Mouse (Mus musculus) MEL (cell line): Measurements from ENCODE around the gene Dkk3. TPM values are rescaled to one million over a fixed set of nuclear protein-coding genes. Genes with fewer than 3 reads are reported as not detected.

ENCODE experiments used
- DNase-seq: peaks from one replicate; pipeline ENCODE4 v3.0.0; 2011; ENCODE audit warnings: low read depth, low spot score
- H3K27ac ChIP-seq: 2 replicates; pipeline ENCODE4 v1.5.1; 2012; ENCODE audit warnings: low read depth, mild to moderate bottlenecking, control low read depth, low read length, moderate library complexity; ENCODE audit not compliant: control insufficient read depth
- H3K27me3 ChIP-seq, 2 experiments: fragments of 150-350 bp in 1 of 2; sonication (generic) in 1 of 2; 2 replicates each; pipeline ENCODE4 v1.6.1; 2012; ENCODE audit warnings: low read length in 2 of 2, mild to moderate bottlenecking in 2 of 2, improper control_type of control experiment in 1 of 2, moderate library complexity in 1 of 2; ENCODE audit not compliant: insufficient read depth in 2 of 2, control insufficient read depth in 1 of 2
- H3K36me3 ChIP-seq, 2 experiments: 2 replicates each; pipeline ENCODE4 v1.6.1; 2012 to 2014; ENCODE audit warnings: low read length in 2 of 2, improper control_type of control experiment in 1 of 2, inconsistent platforms in 1 of 2, mild to moderate bottlenecking in 1 of 2; ENCODE audit not compliant: insufficient read depth in 2 of 2, control insufficient read depth in 1 of 2
- H3K4me1 ChIP-seq, 2 experiments: fragments of 150-350 bp in 1 of 2; sonication (generic) in 1 of 2; 2 replicates each; pipeline ENCODE4 v1.6.1; 2012; ENCODE audit warnings: low read length in 2 of 2, improper control_type of control experiment in 1 of 2, mild to moderate bottlenecking in 1 of 2; ENCODE audit not compliant: insufficient read depth in 2 of 2, control insufficient read depth in 1 of 2
- H3K4me3 ChIP-seq, 2 experiments: fragments of 150-350 bp in 1 of 2; sonication (generic) in 1 of 2; 2 replicates each; pipeline ENCODE4 v1.5.1; 2012; ENCODE audit warnings: low read depth in 2 of 2, low read length in 2 of 2, mild to moderate bottlenecking in 2 of 2, moderate library complexity in 2 of 2, control low read depth in 1 of 2, improper control_type of control experiment in 1 of 2; ENCODE audit not compliant: control insufficient read depth in 1 of 2, insufficient read depth in 1 of 2
- H3K79me2 ChIP-seq: 2 replicates; pipeline ENCODE4 v1.6.1; 2012; ENCODE audit warnings: mild to moderate bottlenecking, low read length, moderate library complexity; ENCODE audit not compliant: control insufficient read depth, poor library complexity, insufficient read depth
- H3K9ac ChIP-seq: 2 replicates; pipeline ENCODE4 v1.6.1; 2012; ENCODE audit warnings: low read depth, mild to moderate bottlenecking, control low read depth, low read length, moderate library complexity; ENCODE audit not compliant: control insufficient read depth, poor library complexity, severe bottlenecking
- H3K9me3 ChIP-seq: fragments of 150-350 bp; sonication (generic); replicated peaks from 2 replicates; pipeline ENCODE4 v1.6.1; 2012; ENCODE audit warnings: mild to moderate bottlenecking, low read length, improper control_type of control experiment, moderate library complexity; ENCODE audit not compliant: insufficient read depth
- BHLHE40 ChIP-seq: IDR thresholded peaks from 2 replicates; pipeline ENCODE4 v1.6.1; 2012; ENCODE audit warnings: low read depth, mild to moderate bottlenecking, inconsistent platforms, low read length, improper control_type of control experiment, borderline replicate concordance
- EP300 ChIP-seq, 2 experiments: IDR thresholded peaks; 2 replicates each; pipeline ENCODE4 v1.6.1; 2011; ENCODE audit warnings: improper control_type of control experiment in 2 of 2, low read length in 2 of 2, low read depth in 1 of 2, mild to moderate bottlenecking in 1 of 2
- GABPA ChIP-seq: IDR thresholded peaks from 2 replicates; pipeline ENCODE4 v1.6.1; 2012; ENCODE audit warnings: low read depth, mild to moderate bottlenecking, inconsistent platforms, low read length, improper control_type of control experiment, moderate library complexity
- GATA1 ChIP-seq: IDR thresholded peaks from 2 replicates; pipeline ENCODE4 v1.6.1; 2011; ENCODE audit warnings: low read depth, low read length, improper control_type of control experiment
- HCFC1 ChIP-seq: IDR thresholded peaks from 2 replicates; pipeline ENCODE4 v1.6.1; 2012; ENCODE audit warnings: low read depth, mild to moderate bottlenecking, inconsistent platforms, low read length, improper control_type of control experiment, moderate library complexity
- JUND ChIP-seq: IDR thresholded peaks from 2 replicates; pipeline ENCODE4 v1.6.1; 2011; ENCODE audit warnings: low read depth, mild to moderate bottlenecking, improper control_type of control experiment, low read length
- KAT2A ChIP-seq: conservative IDR thresholded peaks from 2 replicates; pipeline ENCODE4 v1.6.1; 2012; ENCODE audit warnings: low read depth, low read length, improper control_type of control experiment, inconsistent platforms
- MAZ ChIP-seq: IDR thresholded peaks from 2 replicates; pipeline ENCODE4 v1.6.1; 2012; ENCODE audit warnings: low read depth, mild to moderate bottlenecking, inconsistent platforms, low read length, improper control_type of control experiment
- NELFE ChIP-seq: IDR thresholded peaks from 2 replicates; pipeline ENCODE4 v1.6.1; 2011; ENCODE audit warnings: low read depth, low read length, improper control_type of control experiment
- NRF1 ChIP-seq: IDR thresholded peaks from 2 replicates; pipeline ENCODE4 v1.6.1; 2014; ENCODE audit warnings: low read depth, mild to moderate bottlenecking, inconsistent platforms, low read length, improper control_type of control experiment, moderate library complexity; ENCODE audit not compliant: poor library complexity, insufficient read depth, severe bottlenecking
- POLR2AphosphoS2 ChIP-seq: IDR thresholded peaks from 2 replicates; pipeline ENCODE4 v1.6.1; 2011; ENCODE audit warnings: low read length, improper control_type of control experiment
- POLR2AphosphoS5 ChIP-seq: IDR thresholded peaks from 2 replicates; pipeline ENCODE4 v1.6.1; 2012; ENCODE audit warnings: low read depth, borderline replicate concordance, mild to moderate bottlenecking, inconsistent platforms, low read length, moderate library complexity, mixed read lengths
- RAD21 ChIP-seq: IDR thresholded peaks from 2 replicates; pipeline ENCODE4 v1.6.1; 2011; ENCODE audit warnings: mild to moderate bottlenecking, low read depth, low read length, improper control_type of control experiment
- USF2 ChIP-seq, 2 experiments: IDR thresholded peaks; 2 replicates each; pipeline ENCODE4 v1.6.1; 2011 to 2012; ENCODE audit warnings: improper control_type of control experiment in 2 of 2, low read length in 2 of 2, borderline replicate concordance in 1 of 2, inconsistent platforms in 1 of 2, low read depth in 1 of 2, mild to moderate bottlenecking in 1 of 2; ENCODE audit not compliant: insufficient read depth in 1 of 2
- ZC3H11A ChIP-seq: IDR thresholded peaks from 2 replicates; pipeline ENCODE4 v1.6.1; 2012; ENCODE audit warnings: low read depth, mild to moderate bottlenecking, inconsistent platforms, low read length, improper control_type of control experiment
- ZKSCAN1 ChIP-seq: IDR thresholded peaks from 2 replicates; pipeline ENCODE4 v1.6.1; 2012; ENCODE audit warnings: low read depth, mild to moderate bottlenecking, inconsistent platforms, low read length, improper control_type of control experiment, moderate library complexity
- ZMIZ1 ChIP-seq: IDR thresholded peaks from 2 replicates; pipeline ENCODE4 v1.6.1; 2012; ENCODE audit warnings: low read depth, mild to moderate bottlenecking, inconsistent platforms, low read length, improper control_type of control experiment, moderate library complexity
- polyA plus RNA-seq, 2 experiments: library from polyadenylated mRNA; stranded (reverse) in 1 of 2; unstranded in 1 of 2; fragments of >175 nt in 1 of 2; fragments of >200 nt in 1 of 2; gene quantifications; 2 replicates each; pipeline versions ENCODE4 v1.2.1 to v1.2.4; 2012; ENCODE audit warnings: low replicate concordance in 2 of 2, low read depth in 1 of 2; ENCODE audit not compliant: insufficient read length in 2 of 2, insufficient read depth in 1 of 2, missing spikeins in 1 of 2
- total RNA-seq: library from RNA; depleted of rRNA; stranded (reverse); fragments of 300-350 nt; gene quantifications from 2 replicates; pipeline ENCODE4 v1.2.3, GENCODE M21; 2012

Gene Dkk3
- total and polyA plus RNA-seq, 3 experiments, result not detected

- no peak overlapping the region for H3K9ac ChIP-seq
- TF ChIP-seq BHLHE40 (no peak), USF2 (IDR thresholded peaks at IDR 0.05; ENCODE audit: borderline replicate concordance in 1 of 2, insufficient read depth in 1 of 2, low read depth in 1 of 2, low read length in 2 of 2) (no peak), JUND (no peak), HCFC1 (no peak), EP300 (IDR thresholded peaks at IDR 0.05; ENCODE audit: low read depth in 1 of 2, low read length in 2 of 2) (no peak), RAD21 (no peak)
- TF ChIP-seq, all 39 proteins: peak for 0
- no peak overlapping the region for H3K4me3 ChIP-seq
- no peaks in the 10 kb centered on the region for H3K9me3 ChIP-seq
- no peaks in the 10 kb centered on the region for H3K79me2 ChIP-seq
- no peak for DNase-seq
- H3K4me1 ChIP-seq, result no peaks in the 10 kb centered on the region
- no peaks in the 10 kb centered on the region for H3K27me3 ChIP-seq
- H3K36me3 ChIP-seq, result no peaks in the 10 kb centered on the region
- H3K27ac ChIP-seq, result no peak overlapping the region
Observed at GRCm38 (mm10) chr7:112186871-112187270, 28.0 kb upstream of the Dkk3 start.

DNA sequence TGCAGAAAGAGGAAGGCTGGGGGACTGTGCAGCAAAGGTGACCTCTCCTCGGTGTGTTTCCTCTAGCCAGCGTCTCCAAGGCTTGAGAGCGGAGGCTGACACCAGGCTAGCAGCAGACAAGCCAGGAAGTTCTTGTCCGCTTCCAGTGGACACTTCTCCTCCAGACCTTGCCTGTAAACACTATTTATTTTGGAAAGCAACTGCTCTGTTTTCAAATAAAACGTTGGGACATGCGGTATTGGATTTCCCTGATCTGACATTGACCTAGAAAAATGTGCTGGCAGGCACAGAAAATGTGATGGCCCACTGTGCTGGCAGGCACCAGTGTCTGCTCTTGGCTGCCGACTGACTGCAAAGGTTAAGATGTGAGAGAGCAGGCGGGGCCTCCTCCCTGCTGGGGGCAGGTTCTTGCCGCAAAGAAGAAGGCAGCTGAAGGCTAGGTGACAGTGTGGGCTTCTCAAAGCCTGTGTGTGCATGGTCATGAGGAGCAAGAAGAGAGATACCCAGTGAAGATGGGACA lies 26.4 kb upstream of the Dkk3 start:
- no peaks in the 10 kb centered on the region for H3K27me3 ChIP-seq
- H3K4me1 ChIP-seq, result no peaks in the 10 kb centered on the region
- no peak overlapping the region for H3K27ac ChIP-seq
- H3K4me3 ChIP-seq, result no peak overlapping the region
- no peak overlapping the region for H3K9ac ChIP-seq
- no peaks in the 10 kb centered on the region for H3K36me3 ChIP-seq
- no peak for DNase-seq
- TF ChIP-seq JUND (no peak), ZC3H11A (no peak), USF2 (IDR thresholded peaks at IDR 0.05; ENCODE audit: borderline replicate concordance in 1 of 2, insufficient read depth in 1 of 2, low read depth in 1 of 2, low read length in 2 of 2) (no peak), POLR2AphosphoS2 (no peak), KAT2A (no peak), POLR2AphosphoS5 (no peak), MAZ (no peak), HCFC1 (no peak), GABPA (no peak), ZMIZ1 (no peak), NELFE (no peak), ZKSCAN1 (no peak), NRF1 (no peak), RAD21 (no peak), GATA1 (no peak)
- no peaks in the 10 kb centered on the region for H3K79me2 ChIP-seq
- no peaks in the 10 kb centered on the region for H3K9me3 ChIP-seq
